Mouse (Mus musculus) liver, adult 2 months (tissue): ENCODE results near the gene Kras.

Experiments
- CTCF ChIP-seq: fragments of 200-500 bp; IDR thresholded peaks from 2 replicates; pipeline ENCODE4 v1.5.1; 2011; ENCODE audit warnings: low read depth, low read length, control low read depth
- POLR2A ChIP-seq: fragments of 200-500 bp; IDR thresholded peaks from 2 replicates; pipeline ENCODE4 v1.6.1; 2011; ENCODE audit warnings: low read length, control low read depth; ENCODE audit not compliant: insufficient read depth; ENCODE audit errors: extremely low read depth

- TF ChIP-seq POLR2A (no peak), CTCF (no peak)
Measured at GRCm38 (mm10) chr6:145234391-145234790, 15.6 kb downstream of the Kras start.
